Mouse (Mus musculus) embryonic facial prominence, embryonic 14.5 days (tissue): Measurements from ENCODE around the gene Nfkbil1. TPM values are rescaled to one million over a fixed set of nuclear protein-coding genes. Genes with fewer than 3 reads are reported as not detected.
A peak's percentile ranks its signal among the peaks of the same experiment; 100 is the strongest.

Experiments
- ATAC-seq: fragments of 200-750 bp; cut with Nextera tagmentation; 2 replicates; pipeline ENCODE4 v1.8.0; 2017; ENCODE audit warnings: low read depth, moderate number of reproducible peaks, moderate TSS enrichment
- DNase-seq: peaks from one replicate; pipeline ENCODE4 v3.0.0-alpha.2; 2015; ENCODE audit warnings: low spot score
- H3K27ac ChIP-seq: fragments of 300-500 bp; sonication (generic); replicated peaks from 2 replicates; pipeline ENCODE4 v1.5.1; 2014; ENCODE audit warnings: low read depth, mild to moderate bottlenecking, low read length, moderate library complexity
- H3K27me3 ChIP-seq: fragments of 300-500 bp; sonication (generic); replicated peaks from 2 replicates; pipeline ENCODE4 v1.6.1; 2014; ENCODE audit warnings: low read length; ENCODE audit not compliant: control insufficient read depth, insufficient read depth
- H3K36me3 ChIP-seq: fragments of 300-500 bp; sonication (generic); 2 replicates; pipeline ENCODE4 v1.6.1; 2014; ENCODE audit warnings: low read length, mixed read lengths; ENCODE audit not compliant: control insufficient read depth, insufficient read depth
- H3K4me1 ChIP-seq: fragments of 300-500 bp; sonication (generic); 2 replicates; pipeline ENCODE4 v1.6.1; 2014; ENCODE audit warnings: antibody characterized with exemption, low read length; ENCODE audit not compliant: control insufficient read depth, insufficient read depth
- H3K4me2 ChIP-seq: fragments of 300-500 bp; sonication (generic); 2 replicates; pipeline ENCODE4 v1.6.1; 2014; ENCODE audit warnings: low read depth, mild to moderate bottlenecking, low read length, moderate library complexity, mixed read lengths
- H3K4me3 ChIP-seq: fragments of 300-500 bp; sonication (generic); 2 replicates; pipeline ENCODE4 v1.5.1; 2014; ENCODE audit warnings: low read depth, mild to moderate bottlenecking, low read length
- H3K9ac ChIP-seq: fragments of 300-500 bp; sonication (generic); 2 replicates; pipeline ENCODE4 v1.6.1; 2014; ENCODE audit warnings: low read depth, mild to moderate bottlenecking, low read length, moderate library complexity, mixed read lengths
- H3K9me3 ChIP-seq: fragments of 300-500 bp; sonication (generic); 2 replicates; pipeline ENCODE4 v1.6.1; 2016; ENCODE audit warnings: low read length; ENCODE audit not compliant: control insufficient read depth
- WGBS: fragments of 180-500 bp; shearing (Covaris S2); extraction: QIAGEN DNeasy Blood & Tissue Kit; methylation state at CpG from one replicate; pipeline ENCODE4 v1.1.7; 2014; 5-methylcytosine and 5-hydroxymethylcytosine counted together
- polyA plus RNA-seq: library from polyadenylated mRNA; unstranded; fragments of >200 nt; fragmentation: Nextera tagmentation; extraction: Ambion mirVana; gene quantifications from 2 replicates; pipeline ENCODE4 v1.2.1, GENCODE M21; 2014

Gene Nfkbil1
- polyA plus RNA-seq, 1 experiment from 2014 or later, result 3.3 TPM

DNA sequence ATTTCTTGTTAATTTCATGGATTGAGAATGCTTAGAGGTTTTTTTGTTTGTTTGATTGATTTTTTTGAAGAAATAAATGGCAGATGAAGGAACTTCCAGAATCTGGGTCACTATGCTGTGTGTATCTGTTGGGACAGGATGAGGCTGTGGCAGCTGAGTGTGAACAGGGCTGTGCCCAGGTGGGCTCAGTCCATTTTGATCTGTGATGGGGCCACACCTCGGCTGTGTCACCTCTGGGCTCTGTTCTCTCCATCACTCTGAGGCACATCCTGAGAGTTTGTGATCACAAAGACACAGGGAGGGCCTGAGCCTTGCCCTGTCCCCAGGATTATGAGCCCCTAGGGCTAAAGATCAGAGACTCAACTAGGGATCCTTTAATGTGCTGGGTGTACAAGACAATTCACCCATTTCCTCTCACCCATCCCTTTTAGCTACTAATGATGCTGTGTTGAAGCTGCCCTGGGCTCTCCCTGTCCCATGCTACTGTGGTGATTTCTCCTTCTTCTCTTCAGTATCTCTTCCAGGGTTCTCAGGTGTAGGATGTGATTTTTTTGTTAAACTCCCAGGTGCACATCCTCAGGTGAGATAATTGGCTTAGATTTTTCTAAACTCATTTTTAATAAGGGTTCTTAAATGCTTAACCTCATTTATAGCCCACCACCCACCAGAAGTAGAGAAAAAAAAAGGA, 32.0 kb upstream of the Nfkbil1 start:
- 46% methylated on average over 1 of the region's 1 CpGs for WGBS
- ATAC-seq (no peak), DNase-seq (no peak)
- H3K4me1 ChIP-seq, result no peaks in the 10 kb centered on the region
- no peaks in the 10 kb centered on the region for H3K36me3 ChIP-seq
- no peak overlapping the region for H3K27ac ChIP-seq
- H3K27me3 ChIP-seq, result peaks cover 20% of the 10 kb centered on the region
- no peak overlapping the region for H3K9ac ChIP-seq
- no peak overlapping the region for H3K4me3 ChIP-seq
- no peak overlapping the region for H3K4me2 ChIP-seq
- 0 out of 2 replicates have a peak, but pooled peaks cover 1% of the 10 kb centered on the region for H3K9me3 ChIP-seq

DNA sequence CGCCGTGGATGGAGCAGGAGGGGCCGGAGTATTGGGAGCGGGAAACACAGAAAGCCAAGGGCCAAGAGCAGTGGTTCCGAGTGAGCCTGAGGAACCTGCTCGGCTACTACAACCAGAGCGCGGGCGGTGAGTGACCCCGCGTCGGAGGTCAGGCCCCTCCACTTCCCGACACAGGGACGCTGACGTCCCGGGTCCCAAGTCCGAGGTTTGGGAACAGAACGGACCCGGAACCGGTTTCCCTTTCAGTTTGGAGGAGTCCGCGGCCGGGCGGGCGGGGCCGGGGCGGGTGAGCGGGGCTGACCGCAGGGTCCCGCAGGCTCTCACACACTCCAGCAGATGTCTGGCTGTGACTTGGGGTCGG, 27.9 kb upstream of the Nfkbil1 start:
- peak overlapping the region; percentile 63 for H3K4me3 ChIP-seq
- H3K27me3 ChIP-seq, result peaks cover 32% of the 10 kb centered on the region
- DNase-seq (no peak), ATAC-seq (no peak; the same call in 1 of the 2 replicates)
- H3K9me3 ChIP-seq, result no peaks in the 10 kb centered on the region
- H3K9ac ChIP-seq, result peak overlapping the region; percentile 66
- no peaks in the 10 kb centered on the region for H3K36me3 ChIP-seq
- H3K4me2 ChIP-seq, result peak overlapping the region; percentile 95
- no peak overlapping the region for H3K27ac ChIP-seq
- WGBS, result under 1% methylated on average over 20 of the region's 31 CpGs
- no peaks in the 10 kb centered on the region for H3K4me1 ChIP-seq

- Histone ChIP-seq H3K4me3 (peak within 1 kb of the TSS; percentile 63), H3K9ac (peak within 1 kb of the TSS; percentile 66), H3K27me3 (peaks cover 32% of the 10 kb centered on the region), H3K4me1 (no peaks in the 10 kb centered on the region), H3K4me2 (peak within 1 kb of the TSS; percentile 95), H3K9me3 (no peaks in the 10 kb centered on the region), H3K36me3 (no peaks in the 10 kb centered on the region), H3K27ac (no peak within 1 kb of the TSS)
- peak; percentile 91 for DNase-seq
- ATAC-seq, result peak; percentile 90
- WGBS, result 2% methylated on average over 39 of the region's 73 CpGs
Measured at GRCm38 (mm10) chr17:35262664-35263522, 27.3 kb upstream of the Nfkbil1 start, which contains the start of gene H2-D1. Gene H2-D1 (plus strand): TSS chr17:35262730.

DNA sequence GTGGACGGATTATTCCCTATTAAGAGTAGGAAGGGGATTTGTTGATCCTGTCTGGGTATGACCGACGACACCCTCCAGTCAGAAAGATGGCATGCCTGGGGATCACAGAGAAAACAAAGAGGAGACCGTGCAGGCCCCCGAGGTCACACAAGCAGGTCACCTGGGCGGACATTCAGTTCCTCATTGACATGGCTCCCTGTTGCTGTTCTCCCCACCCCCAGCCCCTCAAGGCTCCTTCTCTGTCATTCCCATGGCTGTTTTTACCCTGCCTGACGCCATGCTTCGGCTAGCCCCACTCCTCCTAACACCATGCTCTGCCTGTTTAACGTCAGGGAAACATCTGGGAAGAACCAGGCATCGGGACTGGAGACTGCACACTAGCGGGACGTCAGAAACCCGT, 26.1 kb upstream of the Nfkbil1 start:
- Histone ChIP-seq H3K27me3 (peaks cover 32% of the 10 kb centered on the region), H3K4me3 (no peak overlapping the region)

GRCm38 (mm10) chr17:35259621-35260020, 24.0 kb upstream of the Nfkbil1 start:
- Histone ChIP-seq H3K4me3 (no peak overlapping the region), H3K4me2 (no peak overlapping the region), H3K27me3 (peaks cover 22% of the 10 kb centered on the region), H3K27ac (no peak overlapping the region), H3K4me1 (no peaks in the 10 kb centered on the region), H3K36me3 (no peaks in the 10 kb centered on the region), H3K9me3 (no peaks in the 10 kb centered on the region), H3K9ac (no peak overlapping the region)
- ATAC-seq, result no peak
- DNase-seq, result no peak
- WGBS, result 79% methylated on average over 4 of the region's 4 CpGs

More for the DNA sequence above, 26.1 kb upstream of the Nfkbil1 start:
- Histone ChIP-seq H3K9me3 (no peaks in the 10 kb centered on the region), H3K9ac (no peak overlapping the region), H3K27ac (no peak overlapping the region), H3K4me1 (no peaks in the 10 kb centered on the region), H3K36me3 (no peaks in the 10 kb centered on the region), H3K4me2 (no peak overlapping the region)
- 67% methylated on average over 10 of the region's 13 CpGs for WGBS
- DNase-seq (no peak), ATAC-seq (no peak)

- peaks cover 18% of the 10 kb centered on the region for H3K27me3 ChIP-seq
- 60% methylated on average over 13 of the region's 14 CpGs for WGBS
- DNase-seq (no peak), ATAC-seq (no peak)
- H3K9me3 ChIP-seq, result no peaks in the 10 kb centered on the region
- H3K27ac ChIP-seq, result no peak overlapping the region
- no peak overlapping the region for H3K9ac ChIP-seq
- H3K36me3 ChIP-seq, result peaks cover 6% of the 10 kb centered on the region
- no peak overlapping the region for H3K4me2 ChIP-seq
- no peak overlapping the region for H3K4me3 ChIP-seq
- H3K4me1 ChIP-seq, result no peaks in the 10 kb centered on the region
Measured at GRCm38 (mm10) chr17:35258492-35259478, 23.2 kb upstream of the Nfkbil1 start.

- Histone ChIP-seq H3K9me3 (no peaks in the 10 kb centered on the region), H3K4me3 (0 out of 2 replicates have a peak overlapping the region, but pooled peaks have one; percentile 4), H3K27me3 (peaks cover 16% of the 10 kb centered on the region), H3K9ac (no peak overlapping the region), H3K4me1 (no peaks in the 10 kb centered on the region), H3K36me3 (peaks cover 14% of the 10 kb centered on the region), H3K27ac (no peak overlapping the region), H3K4me2 (peak overlapping the region; percentile 19)
- DNase-seq, result peak; percentile 90
- no peak for ATAC-seq
- 8% methylated on average over 17 of the region's 17 CpGs for WGBS
Measured at GRCm38 (mm10) chr17:35257824-35258491, 22.4 kb upstream of the Nfkbil1 start.
